Mouse (Mus musculus): ENCODE measurements around the gene Ptprq.

- no peak for TF ChIP-seq CTCF (IDR thresholded peaks at IDR 0.05; ENCODE audit: control insufficient read depth, insufficient read depth, insufficient replicate concordance, low read depth, low read length)
- no peak for TF ChIP-seq POLR2A (IDR thresholded peaks at IDR 0.05; ENCODE audit: control insufficient read depth, low read depth, low read length)
These were observed 205.1 kb downstream of the Ptprq start for GRCm38 (mm10) chr10:107514735-107515134.

Data from testis, adult 2 months (tissue).